Mouse (Mus musculus): ENCODE measurements around the gene Cab39l.

The Cab39l gene

DNA sequence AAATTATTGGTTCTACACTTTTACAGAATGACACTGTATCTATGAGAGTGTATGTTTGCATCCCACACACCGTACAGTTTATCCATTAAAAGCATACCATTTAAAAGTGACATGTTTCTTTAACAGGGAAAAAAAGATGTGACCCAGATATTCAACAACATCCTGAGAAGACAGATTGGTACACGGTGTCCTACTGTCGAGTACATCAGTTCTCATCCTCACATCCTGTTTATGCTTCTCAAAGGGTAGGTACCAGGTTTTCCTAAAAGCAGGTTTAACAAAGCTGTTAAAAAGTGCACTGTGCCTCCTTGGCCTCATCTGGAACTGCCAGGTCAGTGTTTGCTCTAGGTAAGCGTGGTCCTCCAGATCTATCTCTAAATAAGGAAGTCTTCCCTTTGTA is 65.4 kb downstream of the Cab39l start:
- peak; percentile 15 for DNase-seq (ENCODE audit: low read depth, low spot score)

DNA sequence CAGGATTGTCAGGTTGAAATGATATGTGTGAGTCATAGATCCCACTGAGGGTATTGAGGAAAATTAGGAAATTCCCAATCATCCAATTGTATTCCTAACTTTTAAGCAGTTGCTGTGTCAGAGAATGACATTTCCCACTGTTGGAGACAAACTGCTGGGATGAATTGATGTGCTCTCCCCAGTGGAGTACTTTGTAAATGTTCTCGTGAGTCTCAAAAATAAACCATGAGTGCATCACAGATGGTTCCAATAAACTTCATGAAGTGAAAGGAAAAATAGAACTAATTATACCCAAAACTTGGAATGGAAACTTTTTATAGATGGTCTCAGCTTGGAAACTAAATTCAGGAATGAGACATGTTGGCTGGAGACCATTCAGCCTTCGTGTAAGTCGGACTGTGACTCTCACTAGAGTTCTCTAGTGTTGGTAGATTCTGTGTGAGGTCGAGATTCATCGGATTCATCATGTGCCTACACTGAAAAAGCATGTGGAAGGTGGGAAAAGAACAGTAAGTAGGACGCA is 73.2 kb downstream of the Cab39l start:
- peak; percentile 57 for DNase-seq (ENCODE audit: low read depth, low spot score)

DNA sequence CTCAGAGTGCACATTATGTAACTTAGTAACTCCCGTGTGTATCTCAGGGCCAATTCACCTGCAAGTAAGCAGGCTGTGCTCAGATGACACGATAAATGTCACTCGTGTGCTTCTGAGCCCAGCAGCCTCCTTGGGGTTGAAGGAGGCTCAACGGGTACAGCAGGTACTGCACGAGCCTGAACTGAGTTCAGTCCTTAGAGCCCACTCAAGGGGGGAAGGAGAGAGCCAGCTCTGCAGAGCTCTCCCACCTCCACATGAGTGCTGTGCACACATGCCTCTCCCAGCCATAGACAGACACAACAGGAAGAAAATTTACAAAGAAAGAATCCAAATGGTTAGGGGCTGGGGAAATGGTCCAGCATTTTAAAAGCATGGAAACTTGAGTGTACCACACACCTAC is 85.1 kb downstream of the Cab39l start:
- no peak for DNase-seq (ENCODE audit: low read depth, low spot score)

DNA sequence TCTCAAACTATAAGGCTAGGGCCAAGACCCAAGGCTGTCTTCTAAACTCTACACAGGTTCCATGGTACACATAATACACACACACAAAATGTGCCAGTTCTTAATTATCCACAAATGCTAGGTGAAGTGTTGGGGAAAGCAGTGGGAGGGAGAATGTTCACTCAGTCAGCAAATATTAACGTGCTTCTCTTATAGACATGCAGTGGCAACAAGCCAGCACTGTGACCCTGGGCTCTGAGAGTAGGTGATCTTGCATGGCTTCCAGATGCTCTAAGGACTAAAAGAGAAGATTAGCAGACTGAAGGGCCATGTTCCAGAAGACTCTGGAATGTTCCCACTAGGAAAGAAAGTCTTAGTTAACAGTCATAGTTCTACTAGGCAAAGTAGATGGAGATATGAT is 90.0 kb downstream of the Cab39l start:
- no peak for DNase-seq (ENCODE audit: low read depth, low spot score)

DNA sequence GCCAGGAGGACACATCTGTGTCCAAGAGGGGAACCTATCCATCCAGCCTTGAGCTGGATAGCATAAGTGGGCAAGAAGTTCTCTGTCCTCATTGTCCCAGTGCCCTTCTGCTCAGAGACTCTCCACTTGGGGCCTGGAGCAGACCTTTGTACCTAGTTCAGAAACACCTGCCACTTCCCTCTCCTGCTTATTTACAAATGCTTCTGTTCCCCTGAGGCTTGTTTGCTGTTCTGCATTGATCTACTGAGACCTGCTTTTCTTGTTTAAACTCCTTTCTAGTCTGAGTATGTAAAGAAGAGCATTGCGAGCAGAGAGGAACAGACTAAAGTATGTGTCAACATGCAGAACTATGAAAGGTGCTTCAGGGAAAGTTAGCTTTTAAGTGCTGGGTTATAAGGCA is 92.2 kb downstream of the Cab39l start:
- no peak for DNase-seq (ENCODE audit: low read depth, low spot score)

DNA sequence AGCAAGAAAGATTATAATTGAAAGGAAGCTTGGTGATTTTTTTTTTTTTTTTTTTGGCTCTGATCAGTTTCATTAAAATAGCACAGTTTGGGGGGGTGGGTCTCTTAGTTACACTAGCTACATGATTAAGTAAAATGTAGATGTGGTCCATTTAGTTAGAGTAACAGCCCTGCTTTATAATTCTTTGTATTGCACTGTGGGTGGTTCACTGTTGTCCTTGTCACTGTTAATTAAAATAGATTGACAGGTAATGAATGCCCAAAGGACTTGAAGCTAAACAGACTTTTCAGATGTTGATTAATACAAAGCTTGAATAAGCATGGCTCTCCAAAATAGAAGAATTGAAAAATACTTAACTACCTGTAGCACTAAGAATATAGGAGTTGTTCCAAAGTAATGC is 93.1 kb downstream of the Cab39l start:
- DNase-seq (ENCODE audit: low read depth, low spot score), result no peak

DNA sequence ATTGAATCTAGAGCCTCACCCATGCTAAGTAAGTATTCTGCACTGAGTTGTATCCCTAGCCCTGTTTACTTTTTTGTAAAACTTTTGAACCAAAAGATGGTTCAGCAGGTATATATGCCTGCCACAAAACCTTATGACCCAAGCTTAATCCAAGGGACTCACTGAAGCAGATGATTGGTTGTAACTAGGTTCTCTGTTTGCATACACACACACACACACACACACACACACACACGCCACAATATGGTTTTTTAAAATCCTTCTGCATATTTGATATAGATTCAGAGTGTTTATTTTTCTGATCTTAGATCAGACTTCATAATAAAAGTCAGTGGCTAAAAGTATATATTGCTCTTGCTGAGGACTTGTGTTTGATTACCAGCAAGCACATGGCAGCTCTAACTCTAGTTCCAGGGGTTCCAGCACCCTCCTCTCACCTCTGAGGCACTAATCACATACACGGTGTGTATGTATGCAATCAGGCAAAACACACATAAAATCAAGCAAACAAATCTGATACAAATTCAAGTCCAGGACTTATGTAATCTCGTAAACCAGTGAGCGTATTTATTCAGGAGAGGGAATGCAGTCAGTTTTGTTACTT is 97.2 kb downstream of the Cab39l start:
- DNase-seq (ENCODE audit: low read depth, low spot score), result no peak

DNA sequence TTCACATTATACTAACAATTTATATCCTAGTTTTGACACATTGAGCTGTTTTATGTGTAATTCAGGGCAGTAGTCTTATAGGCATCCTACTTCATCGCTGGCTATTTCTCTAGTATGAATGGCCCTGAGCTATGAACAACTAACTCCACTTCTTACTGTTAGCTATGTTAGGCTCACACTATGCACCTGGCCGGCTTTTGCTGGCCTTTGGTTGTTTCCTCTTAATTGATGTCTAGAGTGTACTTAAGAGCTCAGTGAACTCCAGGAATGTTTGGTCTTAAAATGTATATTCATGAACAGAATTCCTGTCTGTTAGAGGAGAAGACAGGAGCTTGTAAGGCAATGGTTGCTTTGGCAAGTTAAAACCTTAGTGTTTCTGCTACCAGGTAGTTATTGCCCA is 99.5 kb downstream of the Cab39l start:
- DNase-seq (ENCODE audit: low read depth, low spot score), result no peak

DNA sequence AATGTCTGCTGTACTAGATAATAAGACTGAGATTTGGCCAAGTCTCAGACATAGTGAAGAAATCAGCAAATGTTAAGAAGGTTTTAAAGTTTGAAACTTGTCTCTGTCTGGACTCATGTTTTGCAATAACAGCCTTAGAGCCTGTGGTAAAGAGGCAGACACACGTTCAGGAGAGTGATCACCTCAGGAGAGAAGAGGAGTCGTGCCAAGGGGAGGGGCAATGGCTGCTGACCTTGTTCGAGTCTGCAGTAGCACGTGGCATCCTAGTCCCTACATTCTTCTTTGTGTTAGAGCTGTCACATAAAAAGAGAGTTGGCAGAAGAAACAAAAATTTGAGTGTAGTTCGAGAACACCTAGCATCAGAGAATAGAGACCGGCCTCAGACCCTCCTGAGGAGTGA is 100.0 kb downstream of the Cab39l start:
- no peak for DNase-seq (ENCODE audit: low read depth, low spot score)

DNA sequence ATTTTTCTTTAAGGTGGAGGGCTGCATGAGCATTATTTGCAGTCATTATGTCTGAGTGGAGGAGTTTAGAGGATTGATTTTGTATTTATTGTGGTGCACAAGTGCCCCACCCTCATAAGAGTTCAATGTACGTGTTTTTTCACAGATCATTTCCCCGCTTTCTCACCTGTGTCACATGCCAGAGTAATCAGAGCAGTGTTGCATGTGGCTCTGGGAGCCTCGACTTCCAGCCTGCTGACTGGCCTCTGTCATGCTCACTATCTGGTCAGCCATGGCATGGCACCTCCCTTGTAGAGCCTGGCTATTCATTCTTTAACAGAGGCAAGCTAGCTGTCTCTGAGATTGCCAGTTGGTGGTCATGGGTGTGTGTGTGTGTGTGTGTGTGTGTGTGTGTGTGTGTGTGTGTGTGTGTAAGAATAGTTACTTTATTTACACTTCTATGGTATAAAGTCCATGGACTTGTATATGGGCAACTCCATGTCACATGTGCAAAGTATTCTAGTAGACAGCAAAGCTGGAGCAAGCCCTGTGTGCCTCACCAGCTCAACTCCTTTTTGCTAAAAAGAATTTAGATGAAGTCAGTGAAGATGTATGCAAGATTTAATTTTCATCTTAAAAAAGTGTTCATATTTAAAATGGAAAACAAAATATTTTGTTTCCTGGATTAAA is 102.5 kb downstream of the Cab39l start:
- DNase-seq (ENCODE audit: low read depth, low spot score), result no peak

DNA sequence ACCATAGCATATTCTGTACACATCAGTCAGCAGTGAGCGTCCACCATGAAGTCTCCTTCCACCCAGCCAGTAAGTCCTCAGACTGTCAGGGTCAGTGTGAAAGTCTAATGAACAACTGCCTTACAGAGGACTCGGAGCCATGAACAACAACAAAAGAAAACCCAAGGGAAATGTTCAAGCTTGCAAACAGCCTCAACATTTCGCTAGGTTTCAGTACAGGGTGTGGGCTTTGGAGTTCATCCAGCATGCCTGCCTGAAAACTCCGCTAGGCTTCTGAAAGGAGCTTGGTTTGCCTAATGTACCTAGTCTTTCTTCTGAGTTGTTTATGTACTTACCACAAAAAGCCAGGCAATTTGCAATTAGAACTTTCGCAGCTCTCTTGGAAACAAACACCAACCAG is 103.2 kb downstream of the Cab39l start:
- no peak for DNase-seq (ENCODE audit: low read depth, low spot score)

DNA sequence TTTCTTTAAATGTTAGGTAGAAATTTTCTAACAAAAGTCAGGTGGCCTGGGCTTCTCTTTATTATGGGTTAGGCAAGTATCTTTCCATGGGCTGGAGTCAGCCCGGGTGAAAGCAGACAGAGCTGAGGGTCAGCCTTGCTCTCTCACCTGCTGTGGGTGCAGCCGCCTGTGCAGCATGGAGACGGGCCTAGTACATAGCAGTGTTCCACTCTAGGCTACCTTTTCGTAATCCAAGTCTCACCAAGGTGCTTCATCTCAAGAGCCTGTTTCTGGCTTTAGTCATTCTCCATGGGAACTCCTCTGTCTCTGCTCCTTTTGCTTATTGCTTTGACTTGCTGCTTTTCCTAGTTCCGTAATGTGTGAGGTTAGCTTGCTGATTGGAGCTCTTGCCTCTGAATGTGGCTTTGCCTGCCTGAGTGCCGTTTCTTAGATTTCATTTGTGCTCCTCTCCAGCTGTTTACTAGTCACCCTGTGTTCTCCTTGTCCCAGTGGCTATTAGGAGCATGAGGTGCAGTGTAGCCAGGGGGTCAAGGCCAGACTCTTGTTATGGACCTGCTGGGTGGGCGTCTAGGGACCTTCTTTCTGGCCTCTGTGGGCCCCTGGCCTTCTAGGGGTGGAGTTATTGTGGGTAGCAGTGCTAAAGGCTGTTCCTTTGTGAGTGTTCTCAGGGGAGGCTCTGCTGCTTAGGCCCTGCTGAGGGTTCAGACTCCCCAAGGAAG is 105.5 kb downstream of the Cab39l start:
- no peak for DNase-seq (ENCODE audit: low read depth, low spot score)

DNA sequence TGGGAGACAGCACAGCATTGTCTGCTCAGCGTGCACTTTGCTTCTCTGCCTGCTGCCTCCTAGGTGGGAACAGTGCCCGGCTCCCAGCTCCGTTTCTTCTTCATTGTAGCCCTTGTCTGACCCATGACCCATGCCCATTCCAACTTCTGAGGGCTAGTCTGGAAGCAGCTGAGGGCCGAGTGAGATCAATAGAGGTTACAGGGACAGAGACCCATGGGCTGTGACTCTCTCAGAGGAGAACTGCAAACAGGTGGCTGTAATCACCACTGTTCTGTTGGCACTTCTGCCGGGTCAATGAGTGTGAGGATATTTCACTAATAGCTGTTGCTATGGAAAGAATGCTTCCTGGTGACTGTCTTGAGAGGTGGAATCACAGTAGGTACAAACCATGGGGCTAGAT is 106.8 kb downstream of the Cab39l start:
- no peak for DNase-seq (ENCODE audit: low read depth, low spot score)

DNA sequence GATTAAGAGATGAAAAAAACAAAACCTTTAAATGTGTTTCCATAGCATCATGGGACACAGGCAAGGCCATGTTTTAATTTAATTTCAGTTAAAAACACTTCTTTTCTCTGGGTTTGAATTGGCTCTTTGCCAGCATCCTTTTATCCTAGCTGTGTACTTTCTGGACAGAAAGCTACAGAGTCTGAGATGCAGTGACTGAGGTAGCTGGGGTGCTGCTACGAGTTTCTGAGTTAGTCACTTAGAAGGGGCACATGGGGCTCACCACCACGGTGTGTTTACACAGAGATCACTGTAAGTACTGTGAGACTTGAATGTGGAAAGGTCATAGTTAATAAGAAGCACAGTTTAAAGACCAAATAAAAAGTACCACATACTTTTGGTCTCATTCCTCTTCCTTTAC is 107.8 kb downstream of the Cab39l start:
- no peak for DNase-seq (ENCODE audit: low read depth, low spot score)

DNA sequence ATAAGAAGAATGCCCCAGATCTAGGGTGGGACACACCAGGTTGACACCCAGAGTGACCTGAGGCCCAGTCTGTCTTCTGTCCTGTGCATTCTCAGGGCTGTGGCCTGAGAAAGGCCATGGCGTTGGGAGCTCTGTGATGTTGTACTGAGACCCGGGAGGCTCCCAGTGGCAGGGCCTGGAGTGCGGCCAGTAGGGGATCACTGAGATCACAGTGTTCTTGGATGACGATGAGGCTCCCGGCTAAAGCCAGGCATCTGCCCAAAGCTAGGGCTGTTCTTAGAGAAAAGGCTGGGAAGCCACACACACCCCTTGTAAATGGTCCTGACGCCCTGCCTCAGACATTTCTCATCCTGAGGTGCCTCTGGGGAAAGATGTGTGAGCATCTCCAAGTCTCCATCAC is 108.3 kb downstream of the Cab39l start:
- DNase-seq (ENCODE audit: low read depth, low spot score), result peak; percentile 58

DNA sequence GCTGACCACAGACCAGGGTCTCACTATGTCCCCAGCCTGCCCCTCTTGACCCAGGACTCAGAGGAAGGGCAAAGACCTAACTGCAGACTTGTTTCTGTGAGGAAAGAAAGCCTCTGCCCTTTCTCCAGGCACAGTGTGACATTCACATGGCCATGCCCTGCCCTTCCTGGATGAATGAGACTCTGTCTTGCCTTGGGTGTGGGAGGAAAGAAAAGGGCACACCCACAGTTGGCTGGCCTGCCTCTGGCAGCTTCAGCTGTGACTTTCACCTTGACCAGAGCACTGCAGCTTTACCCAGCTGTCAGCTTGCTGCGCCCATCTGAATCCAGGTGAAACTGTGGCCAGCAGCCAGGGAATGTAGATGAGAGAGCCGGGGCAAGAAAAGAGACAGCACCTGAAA is 110.1 kb downstream of the Cab39l start:
- DNase-seq (ENCODE audit: low read depth, low spot score), result peak; percentile 47

DNA sequence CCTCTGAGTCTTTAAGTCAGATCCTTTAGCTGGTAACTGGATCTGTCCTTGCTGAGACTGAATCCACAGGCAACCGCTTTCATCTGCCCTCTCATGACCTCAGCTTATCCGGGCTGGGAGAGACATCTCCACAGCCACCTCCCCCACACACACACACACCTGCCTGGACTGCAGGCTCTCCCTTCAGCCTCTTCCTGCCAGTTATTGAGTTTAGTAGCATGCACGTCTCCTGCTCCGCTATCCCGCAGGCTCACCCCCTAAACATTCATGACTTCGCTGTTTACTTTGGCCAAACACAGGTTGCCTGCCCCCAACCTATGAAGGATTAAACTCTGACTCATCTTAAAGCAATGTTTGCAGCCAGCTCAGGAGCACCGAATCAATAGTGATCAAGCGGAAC is 111.2 kb downstream of the Cab39l start:
- no peak for DNase-seq (ENCODE audit: low read depth, low spot score)

DNA sequence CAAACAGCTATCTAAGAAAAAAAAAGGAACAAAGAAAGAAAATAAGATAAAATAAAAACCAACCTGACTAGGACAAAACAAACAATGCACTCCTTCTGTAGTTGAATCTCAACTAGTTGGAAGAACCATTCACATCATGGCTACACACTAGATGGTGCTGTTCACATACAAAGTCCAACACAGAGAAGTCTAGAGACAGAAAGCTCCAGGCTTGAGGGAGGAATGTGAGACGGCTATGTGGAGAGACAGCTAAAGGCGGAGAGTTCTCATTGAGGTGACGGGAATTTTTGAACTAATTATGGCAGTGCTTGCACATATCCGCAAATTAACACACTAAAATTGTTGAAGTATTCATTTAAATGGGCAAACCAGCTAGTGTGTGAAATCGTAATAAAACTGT is 113.3 kb downstream of the Cab39l start:
- DNase-seq (ENCODE audit: low read depth, low spot score), result peak; percentile 35

DNA sequence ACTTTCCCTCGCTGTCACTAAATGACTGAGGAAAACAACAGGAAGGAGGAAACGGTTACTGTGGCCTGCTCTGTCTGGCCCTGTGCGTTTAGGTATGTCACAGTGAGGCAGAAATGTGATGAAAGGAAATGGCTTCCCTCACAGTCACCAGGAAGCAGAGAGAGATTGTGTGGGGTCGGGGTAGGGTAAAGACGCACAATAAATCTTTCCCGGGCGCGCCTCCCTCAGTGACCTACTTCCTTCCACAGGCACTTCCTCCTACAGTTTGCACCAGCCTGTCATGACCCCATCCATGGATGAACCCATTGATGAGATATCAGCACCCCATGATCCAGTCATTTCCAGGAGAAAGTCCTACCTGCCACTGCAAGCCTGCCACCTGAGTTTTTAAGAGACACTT is 114.2 kb downstream of the Cab39l start:
- DNase-seq (ENCODE audit: low read depth, low spot score), result no peak

DNA sequence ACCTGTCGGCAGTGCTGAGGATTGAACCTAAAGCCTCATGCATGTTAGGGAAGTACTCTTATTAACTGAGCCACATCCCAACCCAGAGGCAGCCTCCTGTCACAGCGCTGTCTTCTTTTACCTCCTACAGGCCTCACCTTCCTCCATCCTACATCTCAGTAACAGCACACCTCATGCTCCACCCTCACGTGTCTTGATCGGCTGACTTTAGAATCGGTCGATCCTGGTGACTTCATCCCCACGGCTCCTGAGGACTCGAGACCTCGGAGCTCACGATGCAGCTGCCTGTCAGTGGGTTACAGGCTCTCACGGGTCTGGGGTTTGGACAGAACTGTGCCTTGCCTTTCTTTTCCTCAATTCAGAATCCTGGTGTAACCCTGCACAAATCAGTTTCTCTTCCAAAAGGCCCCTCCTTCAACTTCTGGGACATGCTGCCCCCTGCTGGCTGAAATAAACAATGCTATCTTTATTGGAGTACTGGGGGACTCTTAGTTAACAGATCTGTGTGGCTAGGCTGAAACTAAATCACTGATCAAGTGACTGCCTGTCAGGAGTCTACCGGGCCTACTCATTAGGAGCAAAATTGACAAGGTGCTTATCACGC is 115.3 kb downstream of the Cab39l start:
- DNase-seq (ENCODE audit: low read depth, low spot score), result peak; percentile 86

DNA sequence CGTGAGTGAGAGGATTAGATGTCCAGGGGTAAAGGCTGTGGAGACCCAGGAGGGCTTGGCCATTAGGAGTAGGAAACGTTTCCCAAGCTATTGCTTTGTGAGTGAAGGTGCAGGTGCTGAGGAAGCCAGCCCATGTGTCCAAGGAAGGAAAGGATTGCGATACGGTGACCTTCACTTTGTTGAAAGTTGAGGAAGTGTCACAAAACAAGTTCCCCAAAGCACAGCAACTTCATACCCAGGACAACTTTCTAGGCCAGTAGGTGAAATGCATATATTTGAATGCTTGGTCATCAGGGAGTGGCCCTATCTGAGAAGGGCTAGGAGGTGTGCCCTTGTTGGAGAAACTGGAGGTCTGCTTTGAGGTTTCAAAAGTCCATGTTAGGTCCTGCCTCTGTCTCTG is 116.3 kb downstream of the Cab39l start:
- no peak for DNase-seq (ENCODE audit: low read depth, low spot score)

DNA sequence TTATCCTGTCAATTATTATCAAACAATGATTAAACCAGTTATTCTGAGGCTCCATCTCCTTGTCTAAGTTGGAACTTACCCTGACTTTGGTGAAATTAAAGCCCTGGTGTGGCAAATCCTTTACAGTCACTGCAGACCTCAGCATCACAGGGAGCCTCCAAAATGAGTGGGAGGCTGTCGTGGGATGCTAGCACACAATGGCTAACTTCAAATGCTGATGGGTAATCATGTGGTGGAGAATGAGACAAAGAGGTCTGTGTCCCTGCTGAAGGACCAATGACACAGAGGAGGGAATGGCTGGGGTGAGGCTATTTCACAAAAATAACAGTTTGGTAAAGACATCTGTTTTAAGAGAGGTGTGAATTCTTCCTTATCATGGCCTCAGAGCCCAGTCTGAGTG is 117.1 kb downstream of the Cab39l start:
- peak; percentile 77 for DNase-seq (ENCODE audit: low read depth, low spot score)

DNA sequence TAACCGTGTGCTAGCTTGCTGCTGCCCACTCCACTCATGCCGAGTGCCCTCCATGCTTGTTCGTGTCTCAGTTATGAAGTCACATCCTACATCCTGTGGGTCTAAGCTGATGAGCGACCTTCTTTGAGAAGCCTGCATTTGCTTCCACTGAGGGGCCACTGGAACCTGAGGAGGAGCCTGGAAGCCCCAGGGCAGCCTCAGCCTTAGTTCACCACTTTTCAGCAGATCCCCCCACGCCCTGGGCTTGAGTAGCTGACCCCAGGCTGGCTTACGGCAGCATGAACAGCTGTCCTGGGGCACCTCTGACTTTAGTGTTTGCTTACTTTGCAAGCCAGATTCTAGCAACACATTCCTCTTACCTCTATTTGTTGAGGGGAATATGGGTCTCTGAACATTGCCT is 126.0 kb downstream of the Cab39l start:
- DNase-seq (ENCODE audit: low read depth, low spot score), result no peak
